Mouse (Mus musculus): ENCODE measurements around the gene Cfb. TPM values are rescaled to one million over a fixed set of nuclear protein-coding genes. Genes with fewer than 3 reads are reported as not detected.

The Cfb gene
- total and polyA plus RNA-seq, 3 experiments: 0.34 to 5.9 TPM; not detected in 1

DNA sequence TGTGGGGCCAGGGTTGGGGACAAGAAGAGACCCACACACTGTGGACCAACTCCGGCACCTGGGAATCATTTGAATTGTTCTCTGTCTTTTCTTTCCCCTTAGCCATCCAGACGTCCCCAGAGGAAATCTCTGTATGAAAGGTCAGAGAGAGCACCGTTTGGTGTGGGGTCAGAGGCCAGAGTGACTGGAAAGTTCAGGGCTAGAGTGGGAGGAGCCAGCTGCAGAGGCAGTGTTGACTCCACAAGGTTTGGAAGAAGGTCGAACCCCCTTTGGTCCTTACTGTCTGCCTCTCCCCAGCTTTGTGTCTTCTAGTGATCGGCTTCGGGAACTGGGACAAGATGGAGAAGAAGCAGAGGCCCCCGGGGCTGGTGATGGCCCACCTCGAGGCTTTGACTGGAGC lies 8.8 kb downstream of the Cfb start:
- no peak for TF ChIP-seq EP300 (IDR thresholded peaks at IDR 0.05; ENCODE audit: low read length)
- TF ChIP-seq ETS1 (conservative IDR thresholded peaks at IDR 0.05; ENCODE audit: low read depth, low read length): no peak
- TF ChIP-seq MXI1 (IDR thresholded peaks at IDR 0.05; ENCODE audit: low read depth, low read length): no peak
- no peak for TF ChIP-seq TBP (conservative IDR thresholded peaks at IDR 0.05; ENCODE audit: low read depth, low read length)
- no peak for TF ChIP-seq BHLHE40 (IDR thresholded peaks at IDR 0.05; ENCODE audit: low read depth, low read length)
- no peak for TF ChIP-seq SIN3A (IDR thresholded peaks at IDR 0.05; ENCODE audit: low read length)
- no peaks in the 10 kb centered on the region for H3K27me3 ChIP-seq (replicated peaks)
- dilution Hi-C loops (cut with MboI; ENCODE audit: extremely low pct_ligation_motif_present, extremely low pct_unique_long_range_greater_than_20kb, low sequenced_read_pairs) (no loop called here), in situ Hi-C loops (cut with MboI; ENCODE audit: low pct_ligation_motif_present, low pct_unique_long_range_greater_than_20kb, low sequenced_read_pairs) (no loop called here)
- H3K27ac ChIP-seq (ENCODE audit: insufficient read depth, low read depth): no peak overlapping the region
- no peak for DNase-seq (ENCODE audit: extremely low read depth)
- H3K4me2 ChIP-seq (ENCODE audit: insufficient read depth, low read depth, poor library complexity, severe bottlenecking): no peak overlapping the region
- H3K4me1 ChIP-seq (ENCODE audit: control insufficient read depth in 1 of 2, insufficient read depth in 2 of 2): peaks cover 2 to 35% of the 10 kb centered on the region in 2 experiments
- H3K36me3 ChIP-seq (replicated peaks in 1 of 2; ENCODE audit: control insufficient read depth in 1 of 2, insufficient read depth in 1 of 2, low read length in 1 of 2): peaks cover 48 to 70% of the 10 kb centered on the region in 2 experiments
- H3K9me3 ChIP-seq (replicated peaks; ENCODE audit: low read length): no peaks in the 10 kb centered on the region
- H3K4me3 ChIP-seq (replicated peaks in 1 of 3; ENCODE audit: low read depth in 2 of 3, low read length in 2 of 3, poor library complexity in 1 of 3): no peak overlapping the region
- H3K9ac ChIP-seq (ENCODE audit: insufficient read depth, low read depth): no peak overlapping the region
- peaks cover 20% of the 10 kb centered on the region for H3K79me2 ChIP-seq (replicated peaks; ENCODE audit: control insufficient read depth, extremely low read depth, insufficient read depth, poor library complexity, severe bottlenecking)

DNA sequence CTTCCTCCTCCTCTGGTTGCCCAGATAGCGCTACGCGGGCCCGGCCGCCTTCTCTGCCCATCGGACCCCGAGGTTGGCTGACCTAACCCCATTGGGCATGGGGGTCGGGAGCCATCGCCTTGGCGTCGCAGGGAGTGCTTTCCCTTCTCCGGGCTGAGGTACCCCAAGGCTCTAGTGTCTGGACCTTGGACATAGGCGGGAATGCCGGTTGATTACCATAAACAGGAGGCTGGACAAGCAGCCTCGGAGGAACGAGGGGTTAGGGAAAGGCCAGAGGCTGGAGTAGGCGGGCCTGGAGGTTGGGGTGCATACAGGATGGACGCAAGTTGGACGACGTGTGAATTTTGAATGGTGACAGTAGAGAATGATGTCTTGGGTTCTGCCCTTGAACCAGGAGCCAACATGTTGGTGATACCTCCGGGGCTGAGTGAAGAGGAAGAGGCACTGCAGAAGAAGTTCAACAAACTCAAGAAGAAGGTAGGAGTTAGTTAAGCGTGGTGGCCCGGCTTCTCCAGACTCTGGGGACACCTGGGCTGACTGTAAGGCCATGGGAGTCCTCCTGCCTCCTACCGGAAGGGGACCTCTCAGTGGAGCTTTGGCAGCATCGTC lies 11.7 kb downstream of the Cfb start:
- Histone ChIP-seq H3K36me3 (replicated peaks in 1 of 2; ENCODE audit: control insufficient read depth in 1 of 2, insufficient read depth in 1 of 2, low read length in 1 of 2) (peaks cover 55 to 68% of the 10 kb centered on the region in 2 experiments), H3K4me1 (ENCODE audit: control insufficient read depth in 1 of 2, insufficient read depth in 2 of 2) (peaks cover 2 to 27% of the 10 kb centered on the region in 2 experiments), H3K27me3 (replicated peaks) (no peaks in the 10 kb centered on the region), H3K79me2 (replicated peaks; ENCODE audit: control insufficient read depth, extremely low read depth, insufficient read depth, poor library complexity, severe bottlenecking) (peaks cover 20% of the 10 kb centered on the region), H3K9ac (ENCODE audit: insufficient read depth, low read depth) (peak overlapping the region; percentile 81), H3K4me3 (replicated peaks in 1 of 3; ENCODE audit: low read depth in 2 of 3, low read length in 2 of 3, poor library complexity in 1 of 3) (peak overlapping the region; percentile 75 to 92 (median 86)), H3K27ac (ENCODE audit: insufficient read depth, low read depth) (peak overlapping the region; percentile 12; the same call in 1 of the 2 replicates), H3K9me3 (replicated peaks; ENCODE audit: low read length) (no peaks in the 10 kb centered on the region), H3K4me2 (ENCODE audit: insufficient read depth, low read depth, poor library complexity, severe bottlenecking) (peak overlapping the region; percentile 57)
- DNase-seq (ENCODE audit: extremely low read depth): peak; percentile 18
- TF ChIP-seq E2F4 (IDR thresholded peaks at IDR 0.05; ENCODE audit: insufficient replicate concordance, low read depth, low read length) (0 out of 2 replicates have a peak, but pooled peaks have one; percentile 7), SIN3A (IDR thresholded peaks at IDR 0.05; ENCODE audit: low read length) (peak; percentile 13; the same call in 1 of the 2 replicates), MYC (IDR thresholded peaks at IDR 0.05; ENCODE audit: low read depth, low read length) (no peak), RCOR1 (conservative IDR thresholded peaks at IDR 0.05; ENCODE audit: low read depth, low read length) (no peak), ZC3H11A (IDR thresholded peaks at IDR 0.05; ENCODE audit: low read depth, low read length) (no peak), USF2 (conservative IDR thresholded peaks at IDR 0.05; ENCODE audit: low read depth, low read length) (no peak), BHLHE40 (IDR thresholded peaks at IDR 0.05; ENCODE audit: low read depth, low read length) (no peak), POLR2A (IDR thresholded peaks at IDR 0.05; ENCODE audit: low read depth, low read length) (no peak), MXI1 (IDR thresholded peaks at IDR 0.05; ENCODE audit: low read depth, low read length) (peak; percentile 18; the same call in 1 of the 2 replicates), NELFE (IDR thresholded peaks at IDR 0.05; ENCODE audit: low read depth, low read length) (no peak; the same call in 1 of the 2 replicates), USF1 (IDR thresholded peaks at IDR 0.05; ENCODE audit: low read depth, low read length) (no peak), ELF1 (IDR thresholded peaks at IDR 0.05; ENCODE audit: low read depth, low read length) (no peak)
- in situ Hi-C loops (cut with MboI; ENCODE audit: low pct_ligation_motif_present, low pct_unique_long_range_greater_than_20kb, low sequenced_read_pairs) (no loop called here), dilution Hi-C loops (cut with MboI; ENCODE audit: extremely low pct_ligation_motif_present, extremely low pct_unique_long_range_greater_than_20kb, low sequenced_read_pairs) (no loop called here)
